In genomic region chr10:74217268-74217667, GRCm38 (mm10) we compare ENCODE assay signal across 18 mouse cellular contexts.
DNase-seq lines count a peak whose midpoint lies in the region; ATAC-seq and TF ChIP-seq lines count a peak whose summit lies in the region.
"Had no signal": no experiment of that assay in that cellular context is flagged by ENCODE, and none has a peak within 500 bp of the region (broad histone marks: within the 10 kb centered on the region; RNA-seq: fewer than 3 reads in every experiment).

No protein-coding gene starts in this region.

- H3K9me3 ChIP-seq in intestine, postnatal 0 days (ENCODE audit: control insufficient read depth), result no peaks in the 10 kb centered on the region
- no peaks in the 10 kb centered on the region for H3K9me3 ChIP-seq in intestine, embryonic 16.5 days (ENCODE audit: control insufficient read depth, low read length)
- H3K9me3 ChIP-seq in lung, postnatal 0 days (ENCODE audit: low read length), result no peaks in the 10 kb centered on the region
- H3K9me3 ChIP-seq: forebrain, embryonic 12.5 days; hindbrain, embryonic 15.5 days; kidney, embryonic 15.5 days; neural tube, embryonic 15.5 days; stomach, embryonic 15.5 days had no signal

- no peak for ATAC-seq in intestine, postnatal 0 days
- ATAC-seq in intestine, embryonic 16.5 days, result no peak
- ATAC-seq in lung, postnatal 0 days, result no peak

- no peaks in the 10 kb centered on the region for H3K36me3 ChIP-seq in intestine, postnatal 0 days (ENCODE audit: control insufficient read depth, insufficient read depth)
- H3K36me3 ChIP-seq in intestine, embryonic 16.5 days (ENCODE audit: control insufficient read depth, insufficient read depth, low read length), result no peaks in the 10 kb centered on the region
- H3K36me3 ChIP-seq in lung, postnatal 0 days (ENCODE audit: insufficient read depth, low read length), result no peaks in the 10 kb centered on the region
- H3K36me3 ChIP-seq: forebrain, embryonic 12.5 days; hindbrain, embryonic 15.5 days; kidney, embryonic 15.5 days; neural tube, embryonic 15.5 days; stomach, embryonic 15.5 days had no signal

- no peak overlapping the region for H3K4me3 ChIP-seq in intestine, postnatal 0 days (ENCODE audit: low read depth, low read length)
- no peak overlapping the region for H3K4me3 ChIP-seq in intestine, embryonic 16.5 days (ENCODE audit: low read length)
- H3K4me3 ChIP-seq in lung, postnatal 0 days (ENCODE audit: low read depth, low read length), result no peak overlapping the region
- H3K4me3 ChIP-seq: forebrain, embryonic 12.5 days; hindbrain, embryonic 15.5 days; kidney, embryonic 15.5 days; neural tube, embryonic 15.5 days; stomach, embryonic 15.5 days had no signal

- 26% methylated on average over 1 of the region's 1 CpGs for WGBS in intestine, postnatal 0 days
- WGBS in intestine, embryonic 16.5 days, result 41% methylated on average over 1 of the region's 1 CpGs
- WGBS in lung, postnatal 0 days, result 24% methylated on average over 1 of the region's 1 CpGs

- no peaks in the 10 kb centered on the region for H3K4me1 ChIP-seq in intestine, postnatal 0 days (replicated peaks; ENCODE audit: control insufficient read depth, insufficient read depth, low read length)
- no peaks in the 10 kb centered on the region for H3K4me1 ChIP-seq in intestine, embryonic 16.5 days (ENCODE audit: control insufficient read depth, insufficient read depth, low read length)
- no peaks in the 10 kb centered on the region for H3K4me1 ChIP-seq in lung, postnatal 0 days (ENCODE audit: insufficient read depth, low read depth, low read length)
- H3K4me1 ChIP-seq: forebrain, embryonic 12.5 days; hindbrain, embryonic 15.5 days; kidney, embryonic 15.5 days; neural tube, embryonic 15.5 days; stomach, embryonic 15.5 days had no signal

- no peak overlapping the region for H3K27ac ChIP-seq in intestine, postnatal 0 days (ENCODE audit: low read depth, low read length)
- H3K27ac ChIP-seq in intestine, embryonic 16.5 days (ENCODE audit: low read length), result no peak overlapping the region
- no peak overlapping the region for H3K27ac ChIP-seq in lung, postnatal 0 days (ENCODE audit: low read length)
- H3K27ac ChIP-seq: forebrain, embryonic 12.5 days; hindbrain, embryonic 15.5 days; kidney, embryonic 15.5 days; neural tube, embryonic 15.5 days; stomach, embryonic 15.5 days had no signal

- H3K27me3 ChIP-seq in intestine, postnatal 0 days (replicated peaks; ENCODE audit: control insufficient read depth, insufficient read depth, low read length), result no peaks in the 10 kb centered on the region
- no peaks in the 10 kb centered on the region for H3K27me3 ChIP-seq in intestine, embryonic 16.5 days (replicated peaks; ENCODE audit: control insufficient read depth, insufficient read depth, low read length)
- no peaks in the 10 kb centered on the region for H3K27me3 ChIP-seq in lung, postnatal 0 days (replicated peaks; ENCODE audit: insufficient read depth, low read length)
- H3K27me3 ChIP-seq: forebrain, embryonic 12.5 days; hindbrain, embryonic 15.5 days; kidney, embryonic 15.5 days; neural tube, embryonic 15.5 days; stomach, embryonic 15.5 days had no signal

- DNase-seq in cerebellum, postnatal 10 days, result peak; percentile 12 to 19
- DNase-seq in cerebellum, postnatal 4 days (ENCODE audit: low spot score in 2 of 2), result no peak
- no peak for DNase-seq in lung, postnatal 0 days (ENCODE audit: low spot score)
- no peak for DNase-seq in lung, postnatal 14 days
- DNase-seq in ovary, postnatal 36 days (ENCODE audit: low spot score), result no peak
- DNase-seq in retina, embryonic 14.5 days (ENCODE audit: low spot score), result no peak
- DNase-seq: adrenal gland, postnatal 10 days; cerebellum, adult 9-10 months; heart, postnatal 14 days; lung, postnatal 10 days; thymus, postnatal 25 days had no signal

- H3K9ac ChIP-seq in intestine, postnatal 0 days (ENCODE audit: low read depth, low read length), result no peak overlapping the region
- no peak overlapping the region for H3K9ac ChIP-seq in intestine, embryonic 16.5 days (ENCODE audit: low read depth, low read length)
- no peak overlapping the region for H3K9ac ChIP-seq in lung, postnatal 0 days (replicated peaks; ENCODE audit: low read depth)
- H3K9ac ChIP-seq: forebrain, embryonic 12.5 days; hindbrain, embryonic 15.5 days; kidney, embryonic 15.5 days; neural tube, embryonic 15.5 days; stomach, embryonic 15.5 days had no signal

- TF ChIP-seq CTCF in intestine, postnatal 0 days (IDR thresholded peaks at IDR 0.05; ENCODE audit: low read depth), result peak; percentile 22
- TF ChIP-seq CTCF in lung, postnatal 0 days (IDR thresholded peaks at IDR 0.05), result peak; percentile 38

- TF ChIP-seq EP300 in lung, postnatal 0 days (IDR thresholded peaks at IDR 0.05), result no peak

- no peak overlapping the region for H3K4me2 ChIP-seq in intestine, postnatal 0 days (replicated peaks; ENCODE audit: low read depth)
- no peak overlapping the region for H3K4me2 ChIP-seq in intestine, embryonic 16.5 days (ENCODE audit: low read depth, low read length)
- H3K4me2 ChIP-seq in lung, postnatal 0 days (replicated peaks; ENCODE audit: low read depth, low read length), result no peak overlapping the region
- H3K4me2 ChIP-seq: forebrain, embryonic 12.5 days; hindbrain, embryonic 15.5 days; kidney, embryonic 15.5 days; neural tube, embryonic 15.5 days; stomach, embryonic 15.5 days had no signal

Comparison
In these comparisons a context has a peak if more than half of its experiments do, and no peak if none do; other contexts are left out.
1. DNase-seq: peak in cerebellum, postnatal 10 days (2 of 2); none in cerebellum, postnatal 4 days (0 of 2), lung, postnatal 0 days (single experiment), lung, postnatal 14 days (single experiment), ovary, postnatal 36 days (single experiment) and retina, embryonic 14.5 days (single experiment).